Mouse (Mus musculus): ENCODE measurements around the gene Cryzl1. TPM values are rescaled to one million over a fixed set of nuclear protein-coding genes. Genes with fewer than 3 reads are reported as not detected.

Gene Cryzl1
- polyA plus RNA-seq, 1 experiment, result not detected

GRCm38 (mm10) chr16:91659798-91660197 lies 69.0 kb downstream of the Cryzl1 start:
- WGBS, result 97% methylated on average over 20 of the region's 20 CpGs
- TF ChIP-seq POLR2A (IDR thresholded peaks at IDR 0.05; ENCODE audit: insufficient read depth, low read depth, low read length) (no peak), CTCF (IDR thresholded peaks at IDR 0.05; ENCODE audit: insufficient read depth, low read depth, low read length) (no peak)
- no peak overlapping the region for H3K4me3 ChIP-seq (ENCODE audit: insufficient read depth, low read depth, low read length)

GRCm38 (mm10) chr16:91658471-91658870 lies 70.3 kb downstream of the Cryzl1 start:
- TF ChIP-seq POLR2A (IDR thresholded peaks at IDR 0.05; ENCODE audit: insufficient read depth, low read depth, low read length) (no peak), CTCF (IDR thresholded peaks at IDR 0.05; ENCODE audit: insufficient read depth, low read depth, low read length) (no peak)
- Histone ChIP-seq H3K27ac (ENCODE audit: insufficient read depth, low read depth, low read length) (no peak overlapping the region), H3K4me1 (ENCODE audit: control insufficient read depth, insufficient read depth, low read length) (peaks cover 15% of the 10 kb centered on the region), H3K4me3 (ENCODE audit: insufficient read depth, low read depth, low read length) (no peak overlapping the region)
- WGBS, result 90% methylated on average over 5 of the region's 5 CpGs

More at GRCm38 (mm10) chr16:91659798-91660197, 69.0 kb downstream of the Cryzl1 start:
- Histone ChIP-seq H3K27ac (ENCODE audit: insufficient read depth, low read depth, low read length) (no peak overlapping the region), H3K4me1 (ENCODE audit: control insufficient read depth, insufficient read depth, low read length) (peaks cover 15% of the 10 kb centered on the region)

GRCm38 (mm10) chr16:91657285-91657684 lies 71.5 kb downstream of the Cryzl1 start:
- H3K4me1 ChIP-seq (ENCODE audit: control insufficient read depth, insufficient read depth, low read length), result peaks cover 13% of the 10 kb centered on the region
- no peak overlapping the region for H3K4me3 ChIP-seq (ENCODE audit: insufficient read depth, low read depth, low read length)
- TF ChIP-seq POLR2A (IDR thresholded peaks at IDR 0.05; ENCODE audit: insufficient read depth, low read depth, low read length), result no peak
- TF ChIP-seq CTCF (IDR thresholded peaks at IDR 0.05; ENCODE audit: insufficient read depth, low read depth, low read length), result no peak
- WGBS, result 98% methylated on average over 17 of the region's 17 CpGs
- H3K27ac ChIP-seq (ENCODE audit: insufficient read depth, low read depth, low read length), result no peak overlapping the region

- Histone ChIP-seq H3K4me1 (ENCODE audit: control insufficient read depth, insufficient read depth, low read length) (peaks cover 15% of the 10 kb centered on the region), H3K27ac (ENCODE audit: insufficient read depth, low read depth, low read length) (no peak overlapping the region), H3K4me3 (ENCODE audit: insufficient read depth, low read depth, low read length) (no peak overlapping the region)
- TF ChIP-seq POLR2A (IDR thresholded peaks at IDR 0.05; ENCODE audit: insufficient read depth, low read depth, low read length), result no peak
- TF ChIP-seq CTCF (IDR thresholded peaks at IDR 0.05; ENCODE audit: insufficient read depth, low read depth, low read length), result no peak
- 94% methylated on average over 9 of the region's 9 CpGs for WGBS
These were observed 73.5 kb downstream of the Cryzl1 start for GRCm38 (mm10) chr16:91655285-91655684.

GRCm38 (mm10) chr16:91652191-91652590 lies 76.6 kb downstream of the Cryzl1 start:
- no peak for TF ChIP-seq POLR2A (IDR thresholded peaks at IDR 0.05; ENCODE audit: insufficient read depth, low read depth, low read length)
- TF ChIP-seq CTCF (IDR thresholded peaks at IDR 0.05; ENCODE audit: insufficient read depth, low read depth, low read length), result no peak
- no peak overlapping the region for H3K4me3 ChIP-seq (ENCODE audit: insufficient read depth, low read depth, low read length)
- H3K4me1 ChIP-seq (ENCODE audit: control insufficient read depth, insufficient read depth, low read length), result peaks cover 6% of the 10 kb centered on the region; the same call in 1 of the 2 replicates
- H3K27ac ChIP-seq (ENCODE audit: insufficient read depth, low read depth, low read length), result no peak overlapping the region
- WGBS, result 63% methylated on average over 3 of the region's 3 CpGs

GRCm38 (mm10) chr16:91649781-91650180 lies 79.0 kb downstream of the Cryzl1 start:
- Histone ChIP-seq H3K4me1 (ENCODE audit: control insufficient read depth, insufficient read depth, low read length) (peaks cover 6% of the 10 kb centered on the region; the same call in 1 of the 2 replicates), H3K27ac (ENCODE audit: insufficient read depth, low read depth, low read length) (no peak overlapping the region), H3K4me3 (ENCODE audit: insufficient read depth, low read depth, low read length) (no peak overlapping the region)
- TF ChIP-seq POLR2A (IDR thresholded peaks at IDR 0.05; ENCODE audit: insufficient read depth, low read depth, low read length) (no peak), CTCF (IDR thresholded peaks at IDR 0.05; ENCODE audit: insufficient read depth, low read depth, low read length) (no peak)

- Histone ChIP-seq H3K4me3 (ENCODE audit: insufficient read depth, low read depth, low read length) (no peak overlapping the region), H3K27ac (ENCODE audit: insufficient read depth, low read depth, low read length) (no peak overlapping the region), H3K4me1 (ENCODE audit: control insufficient read depth, insufficient read depth, low read length) (peaks cover 6% of the 10 kb centered on the region; the same call in 1 of the 2 replicates)
- no peak for TF ChIP-seq CTCF (IDR thresholded peaks at IDR 0.05; ENCODE audit: insufficient read depth, low read depth, low read length)
- TF ChIP-seq POLR2A (IDR thresholded peaks at IDR 0.05; ENCODE audit: insufficient read depth, low read depth, low read length), result no peak
- 31% methylated on average over 3 of the region's 3 CpGs for WGBS
These were observed 79.5 kb downstream of the Cryzl1 start for GRCm38 (mm10) chr16:91649246-91649645.

- Histone ChIP-seq H3K4me3 (ENCODE audit: insufficient read depth, low read depth, low read length) (peak overlapping the region; percentile 83), H3K27ac (ENCODE audit: insufficient read depth, low read depth, low read length) (peak overlapping the region; percentile 97; the same call in 1 of the 2 replicates), H3K4me1 (ENCODE audit: control insufficient read depth, insufficient read depth, low read length) (peaks cover 6% of the 10 kb centered on the region; the same call in 1 of the 2 replicates)
- under 1% methylated on average over 25 of the region's 25 CpGs for WGBS
- TF ChIP-seq CTCF (IDR thresholded peaks at IDR 0.05; ENCODE audit: insufficient read depth, low read depth, low read length), result no peak
- TF ChIP-seq POLR2A (IDR thresholded peaks at IDR 0.05; ENCODE audit: insufficient read depth, low read depth, low read length), result no peak
These were observed 80.6 kb downstream of the Cryzl1 start for GRCm38 (mm10) chr16:91648220-91648550.

GRCm38 (mm10) chr16:91647461-91648219 lies 81.1 kb downstream of the Cryzl1 start, which contains the start of gene Son:
Gene Son (plus strand): TSS chr16:91647506.
- H3K4me3 ChIP-seq (ENCODE audit: insufficient read depth, low read depth, low read length), result peak within 1 kb of the TSS; percentile 83
- H3K4me1 ChIP-seq (ENCODE audit: control insufficient read depth, insufficient read depth, low read length), result peaks cover 6% of the 10 kb centered on the region; the same call in 1 of the 2 replicates
- TF ChIP-seq POLR2A (IDR thresholded peaks at IDR 0.05; ENCODE audit: insufficient read depth, low read depth, low read length) (peak; percentile 80), CTCF (IDR thresholded peaks at IDR 0.05; ENCODE audit: insufficient read depth, low read depth, low read length) (no peak)
- peak within 1 kb of the TSS; percentile 97 for H3K27ac ChIP-seq (ENCODE audit: insufficient read depth, low read depth, low read length)
- WGBS, result under 1% methylated on average over 70 of the region's 70 CpGs
